ENCODE assay signal across 8 mouse cellular contexts in the genomic region with DNA sequence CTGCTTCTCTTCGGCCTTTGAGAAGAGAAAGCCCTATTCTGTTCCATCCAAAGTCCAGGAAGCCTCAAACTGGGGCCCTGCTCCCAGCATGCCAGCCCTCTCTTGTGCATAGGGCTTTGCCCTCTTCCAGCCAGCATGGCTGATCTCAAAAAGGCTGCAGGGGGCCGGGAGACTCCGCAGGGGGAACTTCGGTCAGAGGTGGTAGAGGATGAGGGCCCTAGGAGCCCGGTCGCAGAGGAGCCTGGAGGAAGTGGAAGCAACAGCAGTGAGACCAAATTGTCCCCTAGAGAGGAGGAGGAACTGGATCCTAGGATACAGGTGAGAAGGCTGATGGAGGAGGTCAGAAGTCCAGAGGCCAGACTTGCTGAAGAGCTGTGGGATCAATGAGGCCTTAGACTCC. TPM values are rescaled to one million over a fixed set of nuclear protein-coding genes. Genes with fewer than 3 reads are reported as not detected.
DNase-seq lines count a peak whose midpoint lies in the region; ATAC-seq and TF ChIP-seq lines count a peak whose summit lies in the region.

No protein-coding gene starts in this region.

- no peaks in the 10 kb centered on the region for H3K9me3 ChIP-seq in kidney, postnatal 0 days (replicated peaks; ENCODE audit: low read length)
- H3K9me3 ChIP-seq in embryonic facial prominence, embryonic 11.5 days (replicated peaks; ENCODE audit: control insufficient read depth, low read length), result no peaks in the 10 kb centered on the region
- no peaks in the 10 kb centered on the region for H3K9me3 ChIP-seq in hindbrain, embryonic 15.5 days
- H3K9me3 ChIP-seq in midbrain, embryonic 16.5 days (replicated peaks; ENCODE audit: control insufficient read depth, low read length, poor library complexity, severe bottlenecking), result no peaks in the 10 kb centered on the region

- peaks cover 16% of the 10 kb centered on the region for H3K4me1 ChIP-seq in kidney, postnatal 0 days (replicated peaks; ENCODE audit: insufficient read depth, low read length)
- no peaks in the 10 kb centered on the region for H3K4me1 ChIP-seq in embryonic facial prominence, embryonic 11.5 days (ENCODE audit: control insufficient read depth, insufficient read depth, low read length)
- H3K4me1 ChIP-seq in hindbrain, embryonic 15.5 days (replicated peaks), result peaks cover 55% of the 10 kb centered on the region
- peaks cover 38% of the 10 kb centered on the region for H3K4me1 ChIP-seq in midbrain, embryonic 16.5 days (ENCODE audit: control insufficient read depth, insufficient read depth, low read length)

- DNase-seq in kidney, postnatal 0 days (ENCODE audit: low spot score), result no peak
- DNase-seq in kidney, postnatal 25 days, result no peak
- no peak for DNase-seq in embryonic facial prominence, embryonic 11.5 days (ENCODE audit: low spot score)
- no peak for DNase-seq in B cell, adult 2 months
- DNase-seq in adrenal gland, postnatal 36 days, result no peak
- DNase-seq in right cerebral cortex, postnatal 10 days (ENCODE audit: low spot score in 2 of 2), result no peak

- ATAC-seq in kidney, postnatal 0 days (replicated peaks; ENCODE audit: low FRiP score, low read depth), result no peak
- ATAC-seq in embryonic facial prominence, embryonic 11.5 days (replicated peaks; ENCODE audit: insufficient number of reproducible peaks, low FRiP score, low TSS enrichment, low read depth), result no peak
- no peak for ATAC-seq in hindbrain, embryonic 15.5 days (ENCODE audit: low FRiP score, low read depth)
- no peak for ATAC-seq in midbrain, embryonic 16.5 days

- TF ChIP-seq CTCF in kidney, postnatal 0 days (IDR thresholded peaks at IDR 0.05; ENCODE audit: low read depth), result no peak

- 89% methylated on average over 6 of the region's 6 CpGs for WGBS in kidney, postnatal 0 days
- 86% methylated on average over 6 of the region's 6 CpGs for WGBS in embryonic facial prominence, embryonic 11.5 days
- whole genome bisulfite sequencing in hindbrain, embryonic 15.5 days, result 85% methylated on average over 6 of the region's 6 CpGs
- WGBS in midbrain, embryonic 16.5 days, result 85% methylated on average over 6 of the region's 6 CpGs

- peak overlapping the region; percentile 76 for H3K4me3 ChIP-seq in kidney, postnatal 0 days (replicated peaks; ENCODE audit: low read depth, low read length)
- H3K4me3 ChIP-seq in embryonic facial prominence, embryonic 11.5 days (ENCODE audit: low read depth, low read length), result peak overlapping the region; percentile 72
- peak overlapping the region; percentile 96 for H3K4me3 ChIP-seq in hindbrain, embryonic 15.5 days
- peak overlapping the region; percentile 95 for H3K4me3 ChIP-seq in midbrain, embryonic 16.5 days (ENCODE audit: low read depth, low read length)

- peak overlapping the region; percentile 84 for H3K4me2 ChIP-seq in kidney, postnatal 0 days (ENCODE audit: low read length)
- peak overlapping the region; percentile 66 for H3K4me2 ChIP-seq in embryonic facial prominence, embryonic 11.5 days (ENCODE audit: low read depth, low read length)
- peak overlapping the region; percentile 85 for H3K4me2 ChIP-seq in hindbrain, embryonic 15.5 days
- peak overlapping the region; percentile 96 for H3K4me2 ChIP-seq in midbrain, embryonic 16.5 days (ENCODE audit: low read length)

- H3K27me3 ChIP-seq in kidney, postnatal 0 days (ENCODE audit: insufficient read depth, low read length), result no peaks in the 10 kb centered on the region
- no peaks in the 10 kb centered on the region for H3K27me3 ChIP-seq in embryonic facial prominence, embryonic 11.5 days (ENCODE audit: control insufficient read depth, insufficient read depth, low read length)
- H3K27me3 ChIP-seq in hindbrain, embryonic 15.5 days, result no peaks in the 10 kb centered on the region
- H3K27me3 ChIP-seq in midbrain, embryonic 16.5 days (ENCODE audit: control insufficient read depth, insufficient read depth, low read depth, low read length), result no peaks in the 10 kb centered on the region

- 0 out of 2 replicates have a peak, but pooled peaks cover under 1% of the 10 kb centered on the region for H3K36me3 ChIP-seq in kidney, postnatal 0 days (ENCODE audit: insufficient read depth, low read length)
- no peaks in the 10 kb centered on the region; the same call in 1 of the 2 replicates for H3K36me3 ChIP-seq in embryonic facial prominence, embryonic 11.5 days (replicated peaks; ENCODE audit: control insufficient read depth, insufficient read depth, low read depth, low read length)
- peaks cover 28% of the 10 kb centered on the region for H3K36me3 ChIP-seq in hindbrain, embryonic 15.5 days
- peaks cover 9% of the 10 kb centered on the region for H3K36me3 ChIP-seq in midbrain, embryonic 16.5 days (ENCODE audit: control insufficient read depth, insufficient read depth, low read length)

- H3K27ac ChIP-seq in kidney, postnatal 0 days, result no peak overlapping the region
- H3K27ac ChIP-seq in embryonic facial prominence, embryonic 11.5 days (replicated peaks; ENCODE audit: low read depth, low read length), result no peak overlapping the region
- H3K27ac ChIP-seq in hindbrain, embryonic 15.5 days (replicated peaks), result no peak overlapping the region
- H3K27ac ChIP-seq in midbrain, embryonic 16.5 days (ENCODE audit: low read length), result no peak overlapping the region

- peak overlapping the region; percentile 64; the same call in 1 of the 2 replicates for H3K9ac ChIP-seq in kidney, postnatal 0 days (ENCODE audit: low read depth, low read length)
- peak overlapping the region; percentile 71; the same call in 1 of the 2 replicates for H3K9ac ChIP-seq in embryonic facial prominence, embryonic 11.5 days (replicated peaks; ENCODE audit: low read length)
- peak overlapping the region; percentile 69 for H3K9ac ChIP-seq in hindbrain, embryonic 15.5 days
- peak overlapping the region; percentile 89; the same call in 1 of the 2 replicates for H3K9ac ChIP-seq in midbrain, embryonic 16.5 days (ENCODE audit: low read depth, low read length)

RNA-seq across cellular contexts. Expression of a gene that starts 1.0 kb away (rescaled TPM):
- 28.3 and 31.9 TPM in 2 replicates for polyA plus RNA-seq in kidney, postnatal 0 days (2015; fragmentation: Nextera tagmentation; extraction: Ambion mirVana)
- polyA plus RNA-seq in embryonic facial prominence, embryonic 11.5 days (2014; fragmentation: Nextera tagmentation; extraction: Ambion mirVana), result 21.0 and 22.5 TPM in 2 replicates
- polyA plus RNA-seq in hindbrain, embryonic 15.5 days (2015; fragmentation: Nextera tagmentation; extraction: Ambion mirVana), result 48.4 and 51.9 TPM in 2 replicates
- 52.4 and 53.2 TPM in 2 replicates for polyA plus RNA-seq in midbrain, embryonic 16.5 days (2015; fragmentation: Nextera tagmentation; extraction: Ambion mirVana)
- 10 to 100 TPM; 36.7 to 51.5 TPM for total RNA-seq in adrenal gland, postnatal 36 days (2021)

RNA-seq across cellular contexts. Expression of a gene that starts 1.4 kb away (rescaled TPM):
- 58.1 and 66.3 TPM in 2 replicates for polyA plus RNA-seq in kidney, postnatal 0 days (2015; fragmentation: Nextera tagmentation; extraction: Ambion mirVana)
- polyA plus RNA-seq in embryonic facial prominence, embryonic 11.5 days (2014; fragmentation: Nextera tagmentation; extraction: Ambion mirVana), result 24.4 and 26.0 TPM in 2 replicates
- polyA plus RNA-seq in hindbrain, embryonic 15.5 days (2015; fragmentation: Nextera tagmentation; extraction: Ambion mirVana), result 37.5 and 39.4 TPM in 2 replicates
- 37.1 and 40.2 TPM in 2 replicates for polyA plus RNA-seq in midbrain, embryonic 16.5 days (2015; fragmentation: Nextera tagmentation; extraction: Ambion mirVana)
- total RNA-seq in adrenal gland, postnatal 36 days (2021), result 10 to 100 TPM; 44.9 to 48.9 TPM

RNA-seq across cellular contexts. Expression of a gene that starts 24.7 kb away (rescaled TPM):
- 11.5 and 15.2 TPM in 2 replicates for polyA plus RNA-seq in kidney, postnatal 0 days (2015; fragmentation: Nextera tagmentation; extraction: Ambion mirVana)
- 10.9 TPM in 2 replicates for polyA plus RNA-seq in embryonic facial prominence, embryonic 11.5 days (2014; fragmentation: Nextera tagmentation; extraction: Ambion mirVana)
- polyA plus RNA-seq in hindbrain, embryonic 15.5 days (2015; fragmentation: Nextera tagmentation; extraction: Ambion mirVana), result 30.2 and 30.8 TPM in 2 replicates
- polyA plus RNA-seq in midbrain, embryonic 16.5 days (2015; fragmentation: Nextera tagmentation; extraction: Ambion mirVana), result 32.2 and 32.4 TPM in 2 replicates
- total RNA-seq in adrenal gland, postnatal 36 days (2021), result 10 to 100 TPM in 1 of 2 experiments, 1 to 10 TPM in 1; 7.7 to 10.9 TPM

RNA-seq across cellular contexts. Expression of a gene that starts 47.3 kb away (rescaled TPM):
- 0.24 and 0.28 TPM in 2 replicates for polyA plus RNA-seq in kidney, postnatal 0 days (2015; fragmentation: Nextera tagmentation; extraction: Ambion mirVana)
- polyA plus RNA-seq in embryonic facial prominence, embryonic 11.5 days (2014; fragmentation: Nextera tagmentation; extraction: Ambion mirVana), result not detected in 2 replicates
- polyA plus RNA-seq in hindbrain, embryonic 15.5 days (2015; fragmentation: Nextera tagmentation; extraction: Ambion mirVana), result 0.39 TPM in 1 of 2 replicates, not detected in the other
- not detected in 2 replicates for polyA plus RNA-seq in midbrain, embryonic 16.5 days (2015; fragmentation: Nextera tagmentation; extraction: Ambion mirVana)
- total RNA-seq in adrenal gland, postnatal 36 days (2021), result not detected

RNA-seq across cellular contexts. Expression of a gene that starts 56.9 kb away (rescaled TPM):
- polyA plus RNA-seq in kidney, postnatal 0 days (2015; fragmentation: Nextera tagmentation; extraction: Ambion mirVana), result 0.07 TPM in 1 of 2 replicates, not detected in the other
- polyA plus RNA-seq in embryonic facial prominence, embryonic 11.5 days (2014; fragmentation: Nextera tagmentation; extraction: Ambion mirVana), result 0.20 TPM in 1 of 2 replicates, not detected in the other
- polyA plus RNA-seq in hindbrain, embryonic 15.5 days (2015; fragmentation: Nextera tagmentation; extraction: Ambion mirVana), result not detected in 2 replicates
- not detected in 2 replicates for polyA plus RNA-seq in midbrain, embryonic 16.5 days (2015; fragmentation: Nextera tagmentation; extraction: Ambion mirVana)
- not detected for total RNA-seq in adrenal gland, postnatal 36 days (2021)
